Comparison of ENCODE assay signal across 23 mouse cellular contexts in genomic region chr17:25668481-25669055, GRCm38 (mm10). TPM values are rescaled to one million over a fixed set of nuclear protein-coding genes. Genes with fewer than 3 reads are reported as not detected.
DNase-seq lines count a peak whose midpoint lies in the region; ATAC-seq lines count a peak whose summit lies in the region.
"Had no signal": no experiment of that assay in that cellular context is flagged by ENCODE, and none has a peak within 500 bp of the region (broad histone marks: within the 10 kb centered on the region; RNA-seq: fewer than 3 reads in every experiment).

No protein-coding gene starts in this region.

- no peaks in the 10 kb centered on the region for H3K27me3 ChIP-seq in midbrain, embryonic 14.5 days (ENCODE audit: control insufficient read depth, insufficient read depth, low read length)
- no peaks in the 10 kb centered on the region for H3K27me3 ChIP-seq in midbrain, embryonic 13.5 days
- no peaks in the 10 kb centered on the region for H3K27me3 ChIP-seq in forebrain, embryonic 16.5 days (replicated peaks; ENCODE audit: control insufficient read depth, insufficient read depth, low read length)
- H3K27me3 ChIP-seq in neural tube, embryonic 13.5 days, result no peaks in the 10 kb centered on the region
- H3K27me3 ChIP-seq: embryonic facial prominence, embryonic 12.5 days had no signal

- H3K4me2 ChIP-seq in midbrain, embryonic 14.5 days (ENCODE audit: low read length), result no peak overlapping the region
- H3K4me2 ChIP-seq in midbrain, embryonic 13.5 days (replicated peaks), result no peak overlapping the region
- no peak overlapping the region for H3K4me2 ChIP-seq in forebrain, embryonic 16.5 days (ENCODE audit: low read length)
- H3K4me2 ChIP-seq in neural tube, embryonic 13.5 days, result no peak overlapping the region
- H3K4me2 ChIP-seq: embryonic facial prominence, embryonic 12.5 days; liver, embryonic 11.5 days; midbrain, embryonic 11.5 days had no signal

- no peak overlapping the region for H3K4me3 ChIP-seq in midbrain, embryonic 14.5 days (replicated peaks; ENCODE audit: low read depth, low read length)
- no peak overlapping the region for H3K4me3 ChIP-seq in midbrain, embryonic 13.5 days (replicated peaks)
- H3K4me3 ChIP-seq in forebrain, embryonic 16.5 days (replicated peaks; ENCODE audit: low read length), result no peak overlapping the region
- no peak overlapping the region for H3K4me3 ChIP-seq in neural tube, embryonic 13.5 days
- H3K4me3 ChIP-seq: embryonic facial prominence, embryonic 12.5 days; heart, embryonic 10.5 days had no signal

- H3K4me1 ChIP-seq in midbrain, embryonic 14.5 days (ENCODE audit: control insufficient read depth, insufficient read depth, low read length), result peaks cover 2% of the 10 kb centered on the region
- peaks cover 35% of the 10 kb centered on the region for H3K4me1 ChIP-seq in midbrain, embryonic 13.5 days (replicated peaks)
- H3K4me1 ChIP-seq in forebrain, embryonic 16.5 days (replicated peaks; ENCODE audit: control insufficient read depth, insufficient read depth, low read length), result peaks cover 12% of the 10 kb centered on the region
- H3K4me1 ChIP-seq in neural tube, embryonic 13.5 days (replicated peaks), result peaks cover 37% of the 10 kb centered on the region

- H3K9me3 ChIP-seq in midbrain, embryonic 14.5 days (ENCODE audit: control insufficient read depth, low read length), result no peaks in the 10 kb centered on the region
- no peaks in the 10 kb centered on the region for H3K9me3 ChIP-seq in midbrain, embryonic 13.5 days
- no peaks in the 10 kb centered on the region for H3K9me3 ChIP-seq in forebrain, embryonic 16.5 days (ENCODE audit: control insufficient read depth, low read length)
- H3K9me3 ChIP-seq in neural tube, embryonic 13.5 days, result no peaks in the 10 kb centered on the region
- H3K9me3 ChIP-seq: embryonic facial prominence, embryonic 12.5 days; heart, embryonic 10.5 days had no signal

- no peak for ATAC-seq in cerebellum, adult (ENCODE audit: insufficient number of reproducible peaks, low FRiP score, low TSS enrichment)
- ATAC-seq in midbrain, embryonic 14.5 days (ENCODE audit: low FRiP score, low TSS enrichment), result no peak
- ATAC-seq in midbrain, embryonic 13.5 days, result no peak
- peak; percentile 47; the same call in 1 of the 2 replicates for ATAC-seq in forebrain, embryonic 16.5 days
- peak; percentile 20; the same call in 1 of the 2 replicates for ATAC-seq in neural tube, embryonic 13.5 days (ENCODE audit: low read depth)

- H3K27ac ChIP-seq in midbrain, embryonic 14.5 days (replicated peaks; ENCODE audit: low read depth, low read length), result no peak overlapping the region
- no peak overlapping the region for H3K27ac ChIP-seq in midbrain, embryonic 13.5 days
- H3K27ac ChIP-seq in forebrain, embryonic 16.5 days (ENCODE audit: low read length), result no peak overlapping the region
- no peak overlapping the region for H3K27ac ChIP-seq in neural tube, embryonic 13.5 days (replicated peaks)
- H3K27ac ChIP-seq: embryonic facial prominence, embryonic 12.5 days; heart, embryonic 10.5 days had no signal

- 71% methylated on average over 7 of the region's 7 CpGs for WGBS in midbrain, embryonic 14.5 days
- WGBS in midbrain, embryonic 13.5 days, result 65% methylated on average over 7 of the region's 7 CpGs
- WGBS in forebrain, embryonic 16.5 days, result 52% methylated on average over 7 of the region's 7 CpGs
- WGBS in neural tube, embryonic 13.5 days, result 51% methylated on average over 7 of the region's 7 CpGs

- no peaks in the 10 kb centered on the region for H3K36me3 ChIP-seq in midbrain, embryonic 14.5 days (ENCODE audit: control insufficient read depth, insufficient read depth, low read length)
- no peaks in the 10 kb centered on the region for H3K36me3 ChIP-seq in midbrain, embryonic 13.5 days
- H3K36me3 ChIP-seq in forebrain, embryonic 16.5 days (ENCODE audit: control insufficient read depth, insufficient read depth), result no peaks in the 10 kb centered on the region
- H3K36me3 ChIP-seq in neural tube, embryonic 13.5 days, result no peaks in the 10 kb centered on the region
- H3K36me3 ChIP-seq: embryonic facial prominence, embryonic 12.5 days; heart, embryonic 10.5 days had no signal

- DNase-seq in cerebellum, postnatal 10 days, result peak; percentile 65 to 71
- peak; percentile 28 for DNase-seq in midbrain, embryonic 14.5 days
- no peak for DNase-seq in heart, postnatal 36 days
- DNase-seq in cerebellum, adult 9-11 months, result no peak
- DNase-seq: cerebellum, adult 11-12 months; heart, postnatal 14 days; kidney, adult 9 months; kidney, postnatal 36 days; layer of hippocampus, postnatal 36 days; lung, adult 2 months; lung, postnatal 4 days; right cerebral cortex, adult 18-20 months; spleen, adult 18-20 months; thymus, adult 2 months had no signal

- H3K9ac ChIP-seq in midbrain, embryonic 14.5 days (replicated peaks; ENCODE audit: low read length), result no peak overlapping the region
- H3K9ac ChIP-seq in midbrain, embryonic 13.5 days (replicated peaks), result no peak overlapping the region
- H3K9ac ChIP-seq in forebrain, embryonic 16.5 days (replicated peaks; ENCODE audit: low read depth, low read length), result no peak overlapping the region
- H3K9ac ChIP-seq in neural tube, embryonic 13.5 days, result no peak overlapping the region
- H3K9ac ChIP-seq: embryonic facial prominence, embryonic 12.5 days had no signal

- intact Hi-C loops in heart, postnatal 36 days (cut with DNase I), result no loop called here

RNA-seq across cellular contexts. Expression of gene Gng13, which starts 48.4 kb away (rescaled TPM):
- 4.3 and 6.0 TPM in 2 replicates for polyA plus RNA-seq in midbrain, embryonic 14.5 days (2014; fragmentation: Nextera tagmentation; extraction: Ambion mirVana)
- 0.73 and 0.78 TPM in 2 replicates for polyA plus RNA-seq in midbrain, embryonic 13.5 days (2015; fragmentation: Nextera tagmentation; extraction: Ambion mirVana)
- 2.2 and 3.3 TPM in 2 replicates for polyA plus RNA-seq in forebrain, embryonic 16.5 days (2015; fragmentation: Nextera tagmentation; extraction: Ambion mirVana)
- polyA plus RNA-seq in neural tube, embryonic 13.5 days (2015; fragmentation: Nextera tagmentation; extraction: Ambion mirVana), result 2.1 and 2.8 TPM in 2 replicates
- under 1 TPM; 0.98 to 1.00 TPM for total RNA-seq in heart, postnatal 36 days (2021)
- total RNA-seq: gastrocnemius, postnatal 4 days had no signal
- polyA plus RNA-seq: lung, adult 2 months had no signal

RNA-seq across cellular contexts. Expression of gene Chtf18, which starts 58.7 kb away (rescaled TPM):
- polyA plus RNA-seq in midbrain, embryonic 14.5 days (2014; fragmentation: Nextera tagmentation; extraction: Ambion mirVana), result 4.5 and 5.0 TPM in 2 replicates
- 12.8 and 14.1 TPM in 2 replicates for polyA plus RNA-seq in midbrain, embryonic 13.5 days (2015; fragmentation: Nextera tagmentation; extraction: Ambion mirVana)
- 12.7 and 13.2 TPM in 2 replicates for polyA plus RNA-seq in forebrain, embryonic 16.5 days (2015; fragmentation: Nextera tagmentation; extraction: Ambion mirVana)
- polyA plus RNA-seq in neural tube, embryonic 13.5 days (2015; fragmentation: Nextera tagmentation; extraction: Ambion mirVana), result 7.3 and 9.1 TPM in 2 replicates
- 1 to 10 TPM; 1.0 to 2.1 TPM for total RNA-seq in heart, postnatal 36 days (2021)

RNA-seq across cellular contexts. Expression of gene Rpusd1, which starts 58.9 kb away (rescaled TPM):
- polyA plus RNA-seq in midbrain, embryonic 14.5 days (2014; fragmentation: Nextera tagmentation; extraction: Ambion mirVana), result 25.7 and 28.1 TPM in 2 replicates
- polyA plus RNA-seq in midbrain, embryonic 13.5 days (2015; fragmentation: Nextera tagmentation; extraction: Ambion mirVana), result 23.2 and 24.1 TPM in 2 replicates
- 28.1 and 29.1 TPM in 2 replicates for polyA plus RNA-seq in forebrain, embryonic 16.5 days (2015; fragmentation: Nextera tagmentation; extraction: Ambion mirVana)
- 20.4 and 24.4 TPM in 2 replicates for polyA plus RNA-seq in neural tube, embryonic 13.5 days (2015; fragmentation: Nextera tagmentation; extraction: Ambion mirVana)
- 1 to 10 TPM; 3.7 to 5.1 TPM for total RNA-seq in heart, postnatal 36 days (2021)

Comparison
In these comparisons a context has a peak if more than half of its experiments do, and no peak if none do; other contexts are left out.
1. DNase-seq: peak in cerebellum, postnatal 10 days (2 of 2) and midbrain, embryonic 14.5 days (single experiment); none in heart, postnatal 36 days (0 of 2) and cerebellum, adult 9-11 months (single experiment).
2. ATAC-seq: peak in forebrain, embryonic 16.5 days (single experiment) and neural tube, embryonic 13.5 days (single experiment); none in cerebellum, adult (single experiment), midbrain, embryonic 14.5 days (single experiment) and midbrain, embryonic 13.5 days (single experiment).